Mouse (Mus musculus): ENCODE data around the gene Cops7b. TPM values are rescaled to one million over a fixed set of nuclear protein-coding genes. Genes with fewer than 3 reads are reported as not detected.
"Not testable (repeated sequence)": the region's sequence is repeated elsewhere in the genome, so short reads cannot be mapped to it uniquely, and the experiment has no call there.

The Cops7b gene
- 74.1 and 75.7 TPM in 2 replicates for polyA plus RNA-seq (2016; fragmentation: Nextera tagmentation; extraction: Ambion mirVana)

DNA sequence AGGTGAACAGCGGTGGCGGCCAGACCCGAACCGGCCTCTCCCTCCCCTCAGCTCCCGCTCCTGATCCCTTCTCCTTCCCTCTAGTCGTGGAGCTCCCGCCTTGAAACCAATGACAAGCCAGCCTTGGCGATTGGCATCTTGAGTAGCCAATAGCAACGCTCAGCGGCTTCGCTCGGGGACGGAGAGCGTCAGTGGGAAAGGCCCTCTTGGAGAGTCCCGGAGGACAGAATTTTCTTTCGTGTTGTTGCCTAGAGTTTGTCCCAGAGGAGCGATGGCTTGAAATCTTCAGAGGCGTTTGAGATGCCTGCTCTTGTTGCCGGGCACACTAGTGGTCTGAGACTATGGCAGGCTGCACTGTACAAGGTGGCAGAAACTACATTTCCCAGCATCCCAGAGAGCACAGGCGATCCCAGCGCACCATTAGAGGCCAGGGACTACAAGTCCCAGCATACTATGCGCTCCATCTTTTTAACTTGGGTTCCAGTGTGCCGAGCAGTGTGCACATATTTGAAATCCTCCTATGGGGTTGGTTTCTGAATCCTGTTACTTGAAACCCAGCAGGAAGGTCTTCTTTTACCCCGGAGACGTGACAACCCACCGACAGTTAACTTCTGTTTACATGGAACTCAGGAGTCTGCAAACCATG is at the start of gene Cops7b, which contains the start of gene Pde6d:
TSS of gene Cops7b (plus strand) at position 454 of the 646 bp plus-strand sequence.
TSS of gene Pde6d (minus strand) at position 179 of the 646 bp plus-strand sequence.
- WGBS = under 1% methylated on average over 26 of the region's 26 CpGs
- H3K27ac ChIP-seq (replicated peaks) = peak within 1 kb of the TSS; percentile 93
- DNase-seq (ENCODE audit: low spot score) = peak; percentile 92
- H3K9me3 ChIP-seq = no peaks in the 10 kb centered on the region
- peaks cover 29% of the 10 kb centered on the region for H3K4me1 ChIP-seq
- no peaks in the 10 kb centered on the region for H3K27me3 ChIP-seq (replicated peaks; ENCODE audit: low read depth, poor library complexity, severe bottlenecking)
- H3K36me3 ChIP-seq (replicated peaks) = peaks cover 11% of the 10 kb centered on the region
- H3K4me3 ChIP-seq = peak within 1 kb of the TSS; percentile 94

GRCm38 (mm10) chr1:86533411-86534130 is 49.1 kb upstream of the Cops7b start:
- Histone ChIP-seq H3K4me3 (no peak overlapping the region), H3K36me3 (replicated peaks) (peaks cover 50% of the 10 kb centered on the region), H3K9me3 (no peaks in the 10 kb centered on the region), H3K27me3 (replicated peaks; ENCODE audit: low read depth, poor library complexity, severe bottlenecking) (no peaks in the 10 kb centered on the region), H3K27ac (replicated peaks) (no peak overlapping the region), H3K4me1 (peaks cover 33% of the 10 kb centered on the region)
- WGBS = 93% methylated on average over 6 of the region's 6 CpGs
- DNase-seq (ENCODE audit: low spot score) = no peak

DNA sequence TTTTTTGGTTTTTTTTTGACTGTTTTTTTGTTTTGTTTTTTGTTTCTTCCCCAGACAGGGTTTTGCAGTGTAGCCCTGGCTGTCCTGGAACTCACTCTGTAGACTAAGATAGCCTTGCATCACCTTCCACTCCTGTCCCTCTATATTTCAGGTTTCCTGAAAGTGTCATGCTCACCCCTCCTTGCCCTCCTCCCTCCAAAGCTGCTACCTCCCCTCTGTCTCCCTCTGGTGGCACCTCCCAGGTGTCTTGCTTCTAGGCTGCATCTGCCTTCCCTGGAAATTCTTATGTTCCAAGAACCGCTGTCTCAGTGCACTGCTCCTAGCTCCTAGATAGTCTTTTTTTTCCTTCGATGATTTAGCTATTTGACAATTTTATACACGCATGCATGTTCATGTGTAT is 44.3 kb upstream of the Cops7b start:
- no peaks in the 10 kb centered on the region for H3K27me3 ChIP-seq (replicated peaks; ENCODE audit: low read depth, poor library complexity, severe bottlenecking)
- no peaks in the 10 kb centered on the region for H3K9me3 ChIP-seq
- H3K4me3 ChIP-seq = no peak overlapping the region
- H3K4me1 ChIP-seq = no peaks in the 10 kb centered on the region
- DNase-seq (ENCODE audit: low spot score) = peak; percentile 30
- H3K27ac ChIP-seq (replicated peaks) = no peak overlapping the region
- 66% methylated on average over 3 of the region's 3 CpGs for WGBS
- H3K36me3 ChIP-seq (replicated peaks) = peaks cover 39% of the 10 kb centered on the region

- not testable (repeated sequence) for H3K27ac ChIP-seq (replicated peaks); H3K4me3 ChIP-seq; H3K4me1 ChIP-seq; DNase-seq (ENCODE audit: low spot score); H3K27me3 ChIP-seq (replicated peaks; ENCODE audit: low read depth, poor library complexity, severe bottlenecking); H3K9me3 ChIP-seq
- peaks cover 44% of the 10 kb centered on the region for H3K36me3 ChIP-seq (replicated peaks)
- WGBS = 87% methylated on average over 12 of the region's 12 CpGs
These were observed 43.1 kb upstream of the Cops7b start for GRCm38 (mm10) chr1:86539583-86539982.

DNA sequence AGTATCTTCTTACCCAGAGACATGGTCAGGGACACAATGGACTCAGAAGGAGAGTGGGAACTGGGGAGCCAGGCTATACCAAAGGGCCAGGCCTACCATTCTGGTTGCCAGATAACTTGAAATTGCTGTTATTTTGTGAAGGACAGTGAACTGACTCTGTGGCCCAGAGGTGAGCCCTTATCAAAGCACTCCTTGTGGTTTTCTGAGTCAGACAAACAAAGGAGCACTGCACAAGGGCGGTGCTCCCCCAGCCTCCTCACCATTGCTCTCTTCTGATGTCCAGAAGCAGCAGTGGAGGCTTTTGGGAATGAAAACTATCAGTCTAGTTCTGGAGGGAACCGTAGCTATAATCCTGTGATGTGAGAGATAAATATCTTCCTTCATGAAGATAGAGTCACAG is 40.1 kb upstream of the Cops7b start:
- DNase-seq (ENCODE audit: low spot score) = no peak
- H3K36me3 ChIP-seq (replicated peaks) = peaks cover 65% of the 10 kb centered on the region
- 87% methylated on average over 2 of the region's 2 CpGs for WGBS

GRCm38 (mm10) chr1:86546797-86547196 is 35.9 kb upstream of the Cops7b start:
- Histone ChIP-seq H3K27ac (replicated peaks) (no peak overlapping the region), H3K36me3 (replicated peaks) (peaks cover 66% of the 10 kb centered on the region), H3K4me3 (no peak overlapping the region), H3K4me1 (0 out of 2 replicates have a peak, but pooled peaks cover under 1% of the 10 kb centered on the region), H3K9me3 (no peaks in the 10 kb centered on the region), H3K27me3 (replicated peaks; ENCODE audit: low read depth, poor library complexity, severe bottlenecking) (no peaks in the 10 kb centered on the region)
- 71% methylated on average over 3 of the region's 3 CpGs for WGBS
- DNase-seq (ENCODE audit: low spot score) = no peak

More for the DNA sequence above, 40.1 kb upstream of the Cops7b start:
- Histone ChIP-seq H3K4me1 (no peaks in the 10 kb centered on the region), H3K9me3 (no peaks in the 10 kb centered on the region), H3K27me3 (replicated peaks; ENCODE audit: low read depth, poor library complexity, severe bottlenecking) (no peaks in the 10 kb centered on the region), H3K4me3 (no peak overlapping the region), H3K27ac (replicated peaks) (no peak overlapping the region)

- H3K9me3 ChIP-seq = no peaks in the 10 kb centered on the region
- peaks cover 9% of the 10 kb centered on the region for H3K4me1 ChIP-seq
- no peak overlapping the region for H3K27ac ChIP-seq (replicated peaks)
- no peak for DNase-seq (ENCODE audit: low spot score)
- WGBS = 83% methylated on average over 4 of the region's 4 CpGs
- H3K27me3 ChIP-seq (replicated peaks; ENCODE audit: low read depth, poor library complexity, severe bottlenecking) = no peaks in the 10 kb centered on the region
- no peak overlapping the region for H3K4me3 ChIP-seq
- H3K36me3 ChIP-seq (replicated peaks) = peaks cover 24% of the 10 kb centered on the region
These were observed 31.4 kb upstream of the Cops7b start for GRCm38 (mm10) chr1:86551299-86551698.

GRCm38 (mm10) chr1:86551877-86552276 is 30.8 kb upstream of the Cops7b start:
- WGBS = 32% methylated on average over 2 of the region's 2 CpGs
- H3K4me3 ChIP-seq = no peak overlapping the region
- DNase-seq (ENCODE audit: low spot score) = no peak

DNA sequence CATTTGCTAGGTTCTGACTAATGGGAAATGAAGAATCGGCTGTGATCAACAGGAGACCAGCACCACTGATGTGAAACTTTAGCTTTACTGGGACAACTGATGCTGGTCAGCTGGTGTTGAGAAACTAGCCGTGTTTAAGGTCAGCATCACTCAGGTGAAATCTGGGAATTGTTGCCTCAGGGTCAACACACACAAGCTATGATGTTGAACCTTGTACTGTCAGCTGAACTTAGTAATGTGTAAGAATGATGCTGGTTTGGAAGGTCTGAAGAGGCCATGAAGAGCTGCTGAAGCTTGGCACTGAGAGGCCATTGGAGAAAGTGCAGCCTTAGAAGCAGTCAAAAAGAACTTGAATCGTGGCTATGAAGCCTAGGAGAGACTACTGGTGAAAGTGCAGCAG is 27.0 kb upstream of the Cops7b start:
- 82% methylated on average over 3 of the region's 3 CpGs for WGBS

More at GRCm38 (mm10) chr1:86551877-86552276, 30.8 kb upstream of the Cops7b start:
- H3K9me3 ChIP-seq = no peaks in the 10 kb centered on the region
- H3K36me3 ChIP-seq (replicated peaks) = peaks cover 23% of the 10 kb centered on the region
- H3K27ac ChIP-seq (replicated peaks) = no peak overlapping the region
- H3K27me3 ChIP-seq (replicated peaks; ENCODE audit: low read depth, poor library complexity, severe bottlenecking) = no peaks in the 10 kb centered on the region
- H3K4me1 ChIP-seq = peaks cover 9% of the 10 kb centered on the region

DNA sequence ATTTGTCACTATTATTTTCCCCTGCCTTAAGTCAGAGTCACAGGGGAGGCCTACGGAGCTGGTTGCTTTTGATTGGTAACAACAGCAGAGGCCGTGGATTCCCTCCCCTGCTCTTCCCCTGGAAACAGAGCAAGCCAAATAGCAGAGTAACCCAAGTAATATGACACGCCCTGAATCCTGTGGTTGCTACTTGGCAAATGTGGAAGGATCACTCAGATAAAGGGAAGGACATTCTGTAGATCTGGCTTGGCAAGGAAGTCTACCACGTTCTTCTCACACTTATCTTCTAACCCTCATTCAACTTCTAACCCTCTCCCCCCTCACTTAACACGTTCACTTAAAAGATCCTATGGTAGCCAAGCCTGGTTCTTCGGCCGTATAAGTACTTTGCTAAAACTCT is 24.8 kb upstream of the Cops7b start:
- H3K36me3 ChIP-seq (replicated peaks) = peaks cover 36% of the 10 kb centered on the region
- no peak overlapping the region for H3K4me3 ChIP-seq

More for the DNA sequence above, 27.0 kb upstream of the Cops7b start:
- Histone ChIP-seq H3K4me3 (no peak overlapping the region), H3K27me3 (replicated peaks; ENCODE audit: low read depth, poor library complexity, severe bottlenecking) (no peaks in the 10 kb centered on the region), H3K9me3 (no peaks in the 10 kb centered on the region), H3K27ac (replicated peaks) (no peak overlapping the region), H3K4me1 (peaks cover 9% of the 10 kb centered on the region), H3K36me3 (replicated peaks) (peaks cover 24% of the 10 kb centered on the region)
- no peak for DNase-seq (ENCODE audit: low spot score)

DNA sequence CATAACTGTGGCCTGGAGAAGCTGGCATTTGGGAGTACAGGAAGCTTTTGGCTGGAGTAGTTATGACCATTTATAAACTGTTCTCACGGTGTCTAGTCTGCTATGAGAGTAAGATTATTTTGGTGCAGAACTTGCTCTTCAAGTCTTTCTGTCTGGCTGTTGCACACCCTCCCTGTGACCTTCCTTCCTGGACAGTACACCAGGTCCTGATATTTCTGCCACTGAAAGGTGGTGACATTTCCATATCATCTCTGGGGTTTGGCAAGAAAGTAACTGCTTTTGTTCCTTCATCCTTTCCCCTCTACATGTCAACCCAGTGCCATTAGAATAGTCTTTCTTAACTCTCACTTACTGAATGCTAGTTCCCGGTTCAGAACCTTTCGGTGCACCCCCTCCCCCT is 23.5 kb upstream of the Cops7b start:
- DNase-seq (ENCODE audit: low spot score) = no peak
- Histone ChIP-seq H3K4me1 (no peaks in the 10 kb centered on the region), H3K9me3 (no peaks in the 10 kb centered on the region), H3K27me3 (replicated peaks; ENCODE audit: low read depth, poor library complexity, severe bottlenecking) (no peaks in the 10 kb centered on the region), H3K27ac (replicated peaks) (no peak overlapping the region), H3K36me3 (replicated peaks) (peaks cover 50% of the 10 kb centered on the region), H3K4me3 (no peak overlapping the region)
- 88% methylated on average over 3 of the region's 3 CpGs for WGBS

More for the DNA sequence above, 24.8 kb upstream of the Cops7b start:
- DNase-seq (ENCODE audit: low spot score) = no peak
- no peaks in the 10 kb centered on the region for H3K27me3 ChIP-seq (replicated peaks; ENCODE audit: low read depth, poor library complexity, severe bottlenecking)
- 74% methylated on average over 7 of the region's 7 CpGs for WGBS
- H3K4me1 ChIP-seq = no peaks in the 10 kb centered on the region
- no peaks in the 10 kb centered on the region for H3K9me3 ChIP-seq
- no peak overlapping the region for H3K27ac ChIP-seq (replicated peaks)

DNA sequence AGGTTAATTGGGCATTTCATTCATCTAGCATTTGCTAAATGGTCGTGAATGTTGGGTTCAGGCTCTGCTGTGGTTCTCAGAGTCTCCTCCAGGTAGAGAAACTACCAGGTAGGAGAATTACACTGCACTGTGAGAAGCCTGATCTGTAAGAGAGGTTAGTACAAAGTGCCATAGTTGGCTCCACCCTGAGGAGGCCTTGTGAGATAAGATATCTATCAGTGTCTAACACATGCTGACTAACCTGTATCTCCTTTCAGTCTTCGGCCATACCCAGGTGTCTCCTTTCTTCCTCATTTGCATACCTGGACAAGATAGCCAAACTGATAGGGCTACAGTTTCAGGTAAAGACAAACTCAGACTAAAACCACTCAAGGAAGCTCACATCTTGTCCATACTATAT is 20.0 kb upstream of the Cops7b start:
- no peaks in the 10 kb centered on the region for H3K9me3 ChIP-seq
- no peak for DNase-seq (ENCODE audit: low spot score)
- H3K36me3 ChIP-seq (replicated peaks) = peaks cover 37% of the 10 kb centered on the region
- no peaks in the 10 kb centered on the region for H3K27me3 ChIP-seq (replicated peaks; ENCODE audit: low read depth, poor library complexity, severe bottlenecking)
- 88% methylated on average over 2 of the region's 2 CpGs for WGBS
- no peak overlapping the region for H3K27ac ChIP-seq (replicated peaks)
- H3K4me1 ChIP-seq = no peaks in the 10 kb centered on the region
- H3K4me3 ChIP-seq = no peak overlapping the region

DNA sequence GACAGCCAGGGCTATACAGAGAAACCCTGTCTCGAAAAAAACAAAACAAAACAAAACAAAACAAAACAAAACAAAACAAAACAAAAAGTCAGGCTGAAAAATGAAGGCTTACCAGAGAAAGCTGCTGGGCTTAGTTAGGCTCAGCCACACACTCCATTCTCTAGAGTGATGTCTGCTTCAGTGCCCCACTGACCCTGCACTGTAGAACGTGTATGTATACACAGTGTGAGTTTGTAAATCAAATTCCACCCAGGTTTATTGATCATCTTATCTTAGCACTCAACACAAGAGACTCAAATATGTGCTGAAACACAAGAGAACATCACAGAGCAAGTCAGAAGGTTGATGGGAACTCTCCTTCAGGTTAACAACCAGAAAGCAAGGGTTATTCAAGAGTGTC is 14.3 kb upstream of the Cops7b start:
- no peak for DNase-seq (ENCODE audit: low spot score)
- no peaks in the 10 kb centered on the region for H3K9me3 ChIP-seq
- no peaks in the 10 kb centered on the region for H3K27me3 ChIP-seq (replicated peaks; ENCODE audit: low read depth, poor library complexity, severe bottlenecking)
- H3K4me1 ChIP-seq = no peaks in the 10 kb centered on the region
- H3K4me3 ChIP-seq = no peak overlapping the region
- WGBS = 87% methylated on average over 2 of the region's 2 CpGs
- H3K27ac ChIP-seq (replicated peaks) = no peak overlapping the region
- H3K36me3 ChIP-seq (replicated peaks) = peaks cover 17% of the 10 kb centered on the region

Data from embryonic facial prominence, embryonic 10.5 days (tissue).